Mouse (Mus musculus) ES-Bruce4 (cell line): Measurements from ENCODE around the gene Jund. TPM values are rescaled to one million over a fixed set of nuclear protein-coding genes. Genes with fewer than 3 reads are reported as not detected.

Source experiments
- H3K27ac ChIP-seq: 2 replicates; pipeline ENCODE4 v1.5.1; 2012; ENCODE audit warnings: low read length, inconsistent platforms; ENCODE audit not compliant: insufficient read depth
- H3K27me3 ChIP-seq: 2 replicates; pipeline ENCODE4 v1.6.1; 2012; ENCODE audit warnings: mild to moderate bottlenecking, low read length, inconsistent platforms; ENCODE audit not compliant: control insufficient read depth, poor library complexity, insufficient read depth, severe bottlenecking
- H3K36me3 ChIP-seq: 2 replicates; pipeline ENCODE4 v1.6.1; 2012; ENCODE audit warnings: inconsistent platforms, mild to moderate bottlenecking, low read length, moderate library complexity; ENCODE audit not compliant: control insufficient read depth, poor library complexity, insufficient read depth, severe bottlenecking
- H3K4me1 ChIP-seq: one replicate; pipeline ENCODE4 v1.8.1; 2011; ENCODE audit warnings: low read length; ENCODE audit not compliant: control insufficient read depth, insufficient read depth
- H3K4me3 ChIP-seq: 2 replicates; pipeline ENCODE4 v1.5.1; 2011; ENCODE audit warnings: low read depth, mild to moderate bottlenecking, low read length
- H3K9ac ChIP-seq: 2 replicates; pipeline ENCODE4 v1.6.1; 2012; ENCODE audit warnings: low read depth, mild to moderate bottlenecking, inconsistent platforms; ENCODE audit not compliant: poor library complexity, severe bottlenecking
- H3K9me3 ChIP-seq: replicated peaks from 2 replicates; pipeline ENCODE4 v1.6.1; 2012; ENCODE audit warnings: mild to moderate bottlenecking, low read length, inconsistent platforms; ENCODE audit not compliant: control insufficient read depth, poor library complexity, insufficient read depth, severe bottlenecking
- CTCF ChIP-seq: IDR thresholded peaks from one replicate; pipeline ENCODE4 v1.8.1; 2011; ENCODE audit warnings: low read depth, low read length
- EP300 ChIP-seq: IDR thresholded peaks from 2 replicates; pipeline ENCODE4 v1.6.1; 2011; ENCODE audit warnings: low read depth, low read length; ENCODE audit not compliant: insufficient read depth
- POLR2A ChIP-seq: IDR thresholded peaks from one replicate; pipeline ENCODE4 v1.8.1; 2011; ENCODE audit warnings: low read length; ENCODE audit not compliant: insufficient read depth
- polyA plus RNA-seq: library from polyadenylated mRNA; stranded (reverse); fragments of >200 nt; gene quantifications from 2 replicates; pipeline ENCODE4 v1.2.4, GENCODE M21; 2011; ENCODE audit warnings: low read depth; ENCODE audit not compliant: missing spikeins, insufficient read depth, insufficient read length

Jund gene
- polyA plus RNA-seq, 1 experiment, result 56.6 TPM

- peak overlapping the region; percentile 9; the same call in 1 of the 2 replicates for H3K4me3 ChIP-seq
- H3K9me3 ChIP-seq, result no peaks in the 10 kb centered on the region
- peak overlapping the region; percentile 51 for H3K27ac ChIP-seq
- H3K9ac ChIP-seq, result peak overlapping the region; percentile 74
- TF ChIP-seq POLR2A, result no peak
- TF ChIP-seq EP300, result 0 out of 2 replicates have a peak, but pooled peaks have one; percentile 35
- no peaks in the 10 kb centered on the region for H3K27me3 ChIP-seq
- H3K36me3 ChIP-seq, result no peaks in the 10 kb centered on the region
- H3K4me1 ChIP-seq, result peaks cover 3% of the 10 kb centered on the region
Observed at GRCm38 (mm10) chr8:70695318-70696018, 3.3 kb upstream of the Jund start.

- H3K9me3 ChIP-seq, result no peaks in the 10 kb centered on the region
- H3K36me3 ChIP-seq, result no peaks in the 10 kb centered on the region
- no peaks in the 10 kb centered on the region for H3K27me3 ChIP-seq
- TF ChIP-seq EP300 (peak; percentile 95), CTCF (no peak), POLR2A (no peak)
- peak overlapping the region; percentile 78 for H3K27ac ChIP-seq
- H3K9ac ChIP-seq, result peak overlapping the region; percentile 80
- H3K4me3 ChIP-seq, result peak overlapping the region; percentile 33
- peaks cover 3% of the 10 kb centered on the region for H3K4me1 ChIP-seq
Observed at GRCm38 (mm10) chr8:70696019-70696885, 2.5 kb upstream of the Jund start.

DNA sequence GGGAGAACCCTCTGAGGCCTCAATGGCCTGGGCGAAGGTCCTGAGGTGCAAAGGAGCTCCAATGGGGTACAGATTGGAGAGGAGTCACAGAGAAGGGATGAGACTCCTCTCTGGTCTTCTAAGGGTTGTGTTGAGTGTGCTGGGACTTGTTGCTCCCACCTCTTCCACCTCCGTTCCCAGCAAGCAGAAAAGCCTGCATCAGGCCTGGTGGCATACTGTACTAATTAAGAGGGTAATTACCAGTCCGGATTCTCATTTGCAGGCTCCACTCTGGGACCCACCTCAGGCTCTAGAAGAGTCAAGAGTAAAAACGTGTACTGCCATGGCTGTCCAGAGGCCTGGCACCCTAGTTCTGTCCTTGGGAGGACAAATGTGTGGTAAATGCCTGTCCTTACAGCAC is 1.8 kb upstream of the Jund start:
- Histone ChIP-seq H3K9me3 (no peaks in the 10 kb centered on the region), H3K27ac (peak overlapping the region; percentile 78), H3K27me3 (no peaks in the 10 kb centered on the region), H3K36me3 (no peaks in the 10 kb centered on the region), H3K4me3 (peak overlapping the region; percentile 33), H3K4me1 (peaks cover 3% of the 10 kb centered on the region), H3K9ac (peak overlapping the region; percentile 80)
- TF ChIP-seq EP300, result no peak
- no peak for TF ChIP-seq POLR2A
- TF ChIP-seq CTCF, result no peak

DNA sequence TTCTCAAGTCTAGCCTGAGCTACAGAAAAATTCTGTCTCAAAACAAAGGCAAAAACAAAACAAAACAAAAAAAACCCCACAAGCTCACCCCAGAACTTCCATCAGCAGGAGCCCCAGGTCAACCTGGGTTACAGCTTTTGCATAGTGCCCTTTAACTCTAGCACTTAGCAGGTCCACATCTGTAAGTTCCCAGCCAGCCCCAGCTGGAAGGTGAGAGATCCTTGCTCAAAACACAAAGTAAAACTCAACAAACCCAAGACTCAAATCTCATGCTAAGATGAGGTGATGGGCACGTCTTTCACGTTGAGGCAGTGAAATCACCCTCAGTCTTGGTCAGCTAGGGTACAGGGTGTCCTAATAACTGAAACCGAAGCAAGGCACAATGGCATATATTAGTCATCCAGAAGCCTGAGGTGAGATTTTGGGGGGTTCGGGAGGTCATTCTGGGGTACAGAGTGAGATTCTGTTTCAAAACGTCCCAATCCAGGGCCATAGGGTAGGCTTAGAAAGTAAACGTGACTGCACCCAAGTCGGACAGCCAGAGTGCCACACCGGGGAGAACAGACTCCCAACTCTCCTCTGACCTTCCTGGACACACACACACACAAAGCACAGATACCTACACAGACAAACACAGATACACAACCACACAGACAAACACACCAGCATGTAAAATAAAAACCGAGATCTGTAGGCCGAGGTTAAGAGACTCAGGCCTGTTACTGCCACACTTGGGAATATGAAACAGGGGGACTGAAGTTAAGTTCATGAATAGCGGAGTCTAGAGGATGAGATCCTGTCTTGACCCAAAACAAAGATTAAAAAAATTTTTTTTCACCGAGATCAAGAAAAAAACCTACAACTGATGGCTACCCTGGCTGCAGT is 1.1 kb upstream of the Jund start:
- no peaks in the 10 kb centered on the region for H3K9me3 ChIP-seq
- H3K27me3 ChIP-seq, result no peaks in the 10 kb centered on the region
- H3K9ac ChIP-seq, result peak overlapping the region; percentile 80
- peaks cover 3% of the 10 kb centered on the region for H3K4me1 ChIP-seq
- no peaks in the 10 kb centered on the region for H3K36me3 ChIP-seq
- H3K4me3 ChIP-seq, result peak overlapping the region; percentile 48
- TF ChIP-seq POLR2A (no peak), EP300 (no peak), CTCF (no peak)
- peak overlapping the region; percentile 78 for H3K27ac ChIP-seq

DNA sequence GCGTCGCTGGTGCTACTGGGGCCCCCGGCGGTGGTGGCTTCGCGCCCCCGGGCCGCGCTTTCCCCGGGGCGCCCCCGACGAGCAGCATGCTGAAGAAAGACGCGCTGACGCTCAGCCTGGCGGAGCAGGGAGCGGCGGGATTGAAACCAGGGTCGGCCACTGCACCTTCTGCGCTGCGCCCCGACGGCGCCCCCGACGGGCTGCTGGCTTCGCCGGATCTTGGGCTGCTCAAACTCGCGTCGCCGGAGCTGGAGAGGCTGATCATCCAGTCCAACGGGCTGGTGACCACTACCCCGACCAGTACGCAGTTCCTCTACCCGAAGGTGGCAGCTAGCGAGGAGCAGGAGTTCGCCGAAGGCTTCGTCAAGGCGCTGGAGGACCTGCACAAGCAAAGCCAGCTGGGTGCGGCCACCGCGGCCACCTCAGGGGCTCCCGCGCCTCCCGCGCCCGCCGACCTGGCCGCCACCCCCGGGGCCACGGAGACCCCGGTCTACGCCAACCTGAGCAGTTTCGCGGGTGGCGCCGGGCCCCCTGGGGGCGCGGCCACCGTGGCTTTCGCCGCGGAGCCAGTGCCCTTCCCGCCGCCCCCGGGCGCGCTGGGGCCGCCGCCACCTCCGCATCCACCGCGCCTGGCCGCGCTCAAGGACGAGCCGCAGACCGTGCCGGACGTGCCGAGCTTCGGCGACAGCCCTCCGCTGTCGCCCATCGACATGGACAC is 526 bp downstream of the Jund start:
- H3K4me1 ChIP-seq, result peaks cover 2% of the 10 kb centered on the region
- no peaks in the 10 kb centered on the region for H3K9me3 ChIP-seq
- H3K4me3 ChIP-seq, result peak overlapping the region; percentile 69
- H3K9ac ChIP-seq, result peak overlapping the region; percentile 95
- peak overlapping the region; percentile 47 for H3K27ac ChIP-seq
- no peaks in the 10 kb centered on the region for H3K36me3 ChIP-seq
- TF ChIP-seq POLR2A (no peak), EP300 (no peak)
- no peaks in the 10 kb centered on the region for H3K27me3 ChIP-seq
